Mouse (Mus musculus): ENCODE results near the gene Zfp128. TPM values are rescaled to one million over a fixed set of nuclear protein-coding genes. Genes with fewer than 3 reads are reported as not detected.
"Not testable (repeated sequence)": the region's sequence is repeated elsewhere in the genome, so short reads cannot be mapped to it uniquely, and the experiment has no call there.

Zfp128 gene
- total RNA-seq, 2 experiments from 2014 or later, result 2.2 to 2.3 TPM

GRCm38 (mm10) chr7:12927191-12927680, 46.3 kb downstream of the Zfp128 start, which contains the start of gene Rnf225:
TSS of gene Rnf225 (plus strand) at chr7:12927416.
- no peak for TF ChIP-seq CTCF (IDR thresholded peaks at IDR 0.05)
- Histone ChIP-seq H3K27ac (no peak within 1 kb of the TSS), H3K4me3 (peak within 1 kb of the TSS; percentile 55)
- intact Hi-C loops (cut with DNase I), result no loop called here
- DNase-seq, result no peak

- peak; percentile 49 for DNase-seq
- no peak for TF ChIP-seq CTCF (IDR thresholded peaks at IDR 0.05)
- Histone ChIP-seq H3K4me3 (peak overlapping the region; percentile 55), H3K27ac (no peak overlapping the region)
- intact Hi-C loops (cut with DNase I), result no loop called here
Measured at GRCm38 (mm10) chr7:12927693-12928589, 47.0 kb downstream of the Zfp128 start.

GRCm38 (mm10) chr7:12933615-12934140, 52.7 kb downstream of the Zfp128 start:
- DNase-seq, result no peak
- intact Hi-C loops (cut with DNase I), result no loop called here
- TF ChIP-seq CTCF (IDR thresholded peaks at IDR 0.05), result no peak
- H3K27ac ChIP-seq, result no peak overlapping the region
- H3K4me3 ChIP-seq, result no peak overlapping the region

GRCm38 (mm10) chr7:12934808-12935207, 53.8 kb downstream of the Zfp128 start:
- Histone ChIP-seq H3K27ac (no peak overlapping the region), H3K4me3 (no peak overlapping the region)
- intact Hi-C loops (cut with DNase I), result no loop called here
- no peak for TF ChIP-seq CTCF (IDR thresholded peaks at IDR 0.05)
- DNase-seq, result no peak

GRCm38 (mm10) chr7:12937254-12937803, 56.4 kb downstream of the Zfp128 start:
- intact Hi-C loops (cut with DNase I); H3K4me3 ChIP-seq; H3K27ac ChIP-seq; DNase-seq: not testable (repeated sequence)

- TF ChIP-seq CTCF (IDR thresholded peaks at IDR 0.05), result no peak
- Histone ChIP-seq H3K27ac (no peak overlapping the region), H3K4me3 (no peak overlapping the region)
- no peak for DNase-seq
- intact Hi-C loops (cut with DNase I), result no loop called here
Measured at GRCm38 (mm10) chr7:12940599-12940998, 59.6 kb downstream of the Zfp128 start.

Other genes starting within 250 kb of the Zfp128 start
- gene Vmn2r54, start 240.9 kb upstream of the Zfp128 start, total RNA-seq (2021), result not detected
- not detected for gene Vmn2r55, start 196.2 kb upstream of the Zfp128 start, total RNA-seq (2021)
- not detected for gene Vmn2r56, start 146.2 kb upstream of the Zfp128 start, total RNA-seq (2021)
- under 1 TPM; 0.53 to 0.61 TPM for gene Zscan18, start 77.5 kb upstream of the Zfp128 start, total RNA-seq (2021)
- gene Zfp329, start 62.3 kb upstream of the Zfp128 start, total RNA-seq (2021), result 1 to 10 TPM; 3.7 to 5.6 TPM
- 10 to 100 TPM; 11.4 to 13.2 TPM for gene Zfp110, start 46.4 kb upstream of the Zfp128 start, total RNA-seq (2021)
- 1 to 10 TPM; 3.7 to 4.4 TPM for gene Zscan22, start 16.6 kb downstream of the Zfp128 start, total RNA-seq (2021)
- gene Rps5, start 41.1 kb downstream of the Zfp128 start, total RNA-seq (2021), result 100 to 1,000 TPM; 574 to 617 TPM
- under 1 TPM; 0.31 to 0.81 TPM for gene Rnf225, start 46.2 kb downstream of the Zfp128 start, total RNA-seq (2021)
- gene Zfp324, start 84.7 kb downstream of the Zfp128 start, total RNA-seq (2021), result 1 to 10 TPM; 1.5 to 2.0 TPM
- 1 to 10 TPM; 2.7 TPM for gene Zfp446, start 96.7 kb downstream of the Zfp128 start, total RNA-seq (2021)
- under 1 TPM in 1 of 2 experiments, not detected in 1; 0.42 TPM for gene Slc27a5, start 117.0 kb downstream of the Zfp128 start, total RNA-seq (2021)
- 10 to 100 TPM; 71.3 to 71.5 TPM for gene Trim28, start 117.9 kb downstream of the Zfp128 start, total RNA-seq (2021)
- gene Zbtb45, start 128.9 kb downstream of the Zfp128 start, total RNA-seq (2021), result 1 to 10 TPM; 3.3 to 4.4 TPM
- 100 to 1,000 TPM in 1 of 2 experiments, 10 to 100 TPM in 1; 76.2 to 106 TPM for gene Chmp2a, start 153.6 kb downstream of the Zfp128 start, total RNA-seq (2021)
- 100 to 1,000 TPM; 136 to 146 TPM for gene Ube2m, start 157.1 kb downstream of the Zfp128 start, total RNA-seq (2021)
- gene Mzf1, start 173.6 kb downstream of the Zfp128 start, total RNA-seq (2021), result under 1 TPM; 0.51 to 0.92 TPM
- not detected for gene Vmn1r85, start 214.0 kb downstream of the Zfp128 start, total RNA-seq (2021)
- not detected for gene Vmn1r86, start 238.7 kb downstream of the Zfp128 start, total RNA-seq (2021)